Mouse (Mus musculus) liver, adult 2 months (tissue): Measurements from ENCODE around the gene Dok5.
A peak's percentile ranks its signal among the peaks of the same experiment; 100 is the strongest.

Source experiments
- CTCF ChIP-seq: fragments of 200-500 bp; IDR thresholded peaks from 2 replicates; pipeline ENCODE4 v1.5.1; 2011; ENCODE audit warnings: low read depth, low read length, control low read depth
- POLR2A ChIP-seq: fragments of 200-500 bp; IDR thresholded peaks from 2 replicates; pipeline ENCODE4 v1.6.1; 2011; ENCODE audit warnings: low read length, control low read depth; ENCODE audit not compliant: insufficient read depth; ENCODE audit errors: extremely low read depth

DNA sequence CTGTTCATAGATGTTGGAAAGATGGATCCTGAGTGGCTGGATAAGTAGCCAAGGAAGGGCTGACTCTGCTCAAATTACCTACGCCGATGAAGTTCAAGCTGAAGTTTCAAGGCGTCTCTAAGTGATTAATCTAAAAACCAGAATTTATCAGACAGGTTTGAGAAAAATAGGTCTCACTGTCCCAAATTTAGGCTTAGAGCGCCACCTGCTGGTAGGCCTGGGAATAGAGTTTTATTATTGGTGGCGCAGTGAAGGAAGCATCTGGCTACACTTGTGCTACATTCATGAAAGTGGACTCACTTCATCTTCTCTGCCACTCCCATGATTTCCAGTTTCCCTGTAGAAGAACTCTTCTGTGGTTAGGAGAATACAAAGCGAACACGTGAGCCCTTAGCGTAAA lies 141.8 kb downstream of the Dok5 start:
- TF ChIP-seq CTCF (peak; percentile 60), POLR2A (no peak)
